Mouse (Mus musculus) liver, embryonic 12.5 days (tissue): ENCODE measurements around the gene Hnrnph1. TPM values are rescaled to one million over a fixed set of nuclear protein-coding genes. Genes with fewer than 3 reads are reported as not detected.

Experiments used
- ATAC-seq: fragments of 200-750 bp; cut with Nextera tagmentation; 2 replicates; pipeline ENCODE4 v1.8.0; 2017; ENCODE audit warnings: moderate number of reproducible peaks, mild to moderate bottlenecking, moderate library complexity
- H3K27ac ChIP-seq: fragments of 300-500 bp; sonication (generic); 2 replicates; pipeline ENCODE4 v1.5.1; 2016; ENCODE audit warnings: mild to moderate bottlenecking
- H3K27me3 ChIP-seq: fragments of 300-500 bp; sonication (generic); replicated peaks from 2 replicates; pipeline ENCODE4 v1.6.1; 2016; ENCODE audit warnings: mild to moderate bottlenecking, moderate library complexity
- H3K36me3 ChIP-seq: fragments of 300-500 bp; sonication (generic); 2 replicates; pipeline ENCODE4 v1.6.1; 2016; ENCODE audit warnings: mild to moderate bottlenecking, moderate library complexity
- H3K4me1 ChIP-seq: fragments of 300-500 bp; sonication (generic); 2 replicates; pipeline ENCODE4 v1.6.1; 2016
- H3K4me2 ChIP-seq: fragments of 300-500 bp; sonication (generic); 2 replicates; pipeline ENCODE4 v1.6.1; 2016; ENCODE audit warnings: mild to moderate bottlenecking, moderate library complexity
- H3K4me3 ChIP-seq: fragments of 300-500 bp; sonication (generic); 2 replicates; pipeline ENCODE4 v1.5.1; 2016; ENCODE audit warnings: mild to moderate bottlenecking, moderate library complexity
- H3K9ac ChIP-seq: fragments of 300-500 bp; sonication (generic); 2 replicates; pipeline ENCODE4 v1.6.1; 2016; ENCODE audit warnings: mild to moderate bottlenecking, moderate library complexity
- H3K9me3 ChIP-seq: fragments of 300-500 bp; sonication (generic); replicated peaks from 2 replicates; pipeline ENCODE4 v1.6.1; 2016; ENCODE audit warnings: mild to moderate bottlenecking, moderate library complexity
- WGBS: fragments of 180-500 bp; shearing (Covaris S2); methylation state at CpG from one replicate; pipeline ENCODE4 v1.1.7; 2016; ENCODE audit not compliant: insufficient replicate concordance; 5-methylcytosine and 5-hydroxymethylcytosine counted together
- microRNA counts: library from miRNA; unstranded; fragments of <30 nt; microRNA quantifications from one replicate; lab custom pipeline; 2017
- microRNA-seq: library from miRNA; unstranded; fragments of <30 nt; microRNA quantifications from one replicate; pipeline ENCODE4, GENCODE M21; 2017
- polyA plus RNA-seq: library from polyadenylated mRNA; unstranded; fragments of >200 nt; fragmentation: Nextera tagmentation; extraction: Ambion mirVana; gene quantifications from 2 replicates; pipeline ENCODE4 v1.2.1, GENCODE M21; 2016

Hnrnph1 gene
- polyA plus RNA-seq, 1 experiment from 2014 or later = 160 TPM

GRCm38 (mm10) chr11:50421934-50422780 is 45.4 kb downstream of the Hnrnph1 start:
- WGBS = 18% methylated on average over 22 of the region's 22 CpGs

GRCm38 (mm10) chr11:50426056-50426455 is 49.3 kb downstream of the Hnrnph1 start:
- H3K36me3 ChIP-seq = no peaks in the 10 kb centered on the region
- no peak overlapping the region for H3K4me3 ChIP-seq
- no peaks in the 10 kb centered on the region for H3K27me3 ChIP-seq
- H3K4me2 ChIP-seq = no peak overlapping the region
- H3K27ac ChIP-seq = no peak overlapping the region
- no peak for ATAC-seq
- no peaks in the 10 kb centered on the region for H3K9me3 ChIP-seq
- WGBS = 78% methylated on average over 4 of the region's 4 CpGs
- no peak overlapping the region for H3K9ac ChIP-seq
- H3K4me1 ChIP-seq = peaks cover 38% of the 10 kb centered on the region

More at GRCm38 (mm10) chr11:50421934-50422780, 45.4 kb downstream of the Hnrnph1 start:
- Histone ChIP-seq H3K9ac (peak overlapping the region; percentile 36), H3K4me2 (peak overlapping the region; percentile 77), H3K27me3 (no peaks in the 10 kb centered on the region), H3K27ac (peak overlapping the region; percentile 61), H3K4me3 (peak overlapping the region; percentile 51), H3K36me3 (peaks cover 19% of the 10 kb centered on the region), H3K9me3 (no peaks in the 10 kb centered on the region), H3K4me1 (peaks cover 21% of the 10 kb centered on the region)
- peak; percentile 93 for ATAC-seq

- Histone ChIP-seq H3K4me1 (peaks cover 35% of the 10 kb centered on the region), H3K27ac (peak within 1 kb of the TSS; percentile 89), H3K4me3 (peak within 1 kb of the TSS; percentile 81), H3K9me3 (no peaks in the 10 kb centered on the region), H3K36me3 (no peaks in the 10 kb centered on the region), H3K27me3 (no peaks in the 10 kb centered on the region), H3K9ac (peak within 1 kb of the TSS; percentile 86), H3K4me2 (peak within 1 kb of the TSS; percentile 81)
- peak; percentile 81 for ATAC-seq
- WGBS = under 1% methylated on average over 90 of the region's 90 CpGs
Measured at GRCm38 (mm10) chr11:50430277-50431133, 53.7 kb downstream of the Hnrnph1 start, which contains the start of gene Rufy1. Rufy1 (minus strand) TSS chr11:50431125.

GRCm38 (mm10) chr11:50431134-50432068 is 54.6 kb downstream of the Hnrnph1 start:
- no peaks in the 10 kb centered on the region for H3K36me3 ChIP-seq
- ATAC-seq = peak; percentile 64
- no peaks in the 10 kb centered on the region for H3K9me3 ChIP-seq
- H3K9ac ChIP-seq = peak overlapping the region; percentile 86
- H3K27ac ChIP-seq = peak overlapping the region; percentile 89
- peak overlapping the region; percentile 81 for H3K4me2 ChIP-seq
- 19% methylated on average over 32 of the region's 32 CpGs for WGBS
- peaks cover 35% of the 10 kb centered on the region for H3K4me1 ChIP-seq
- H3K27me3 ChIP-seq = no peaks in the 10 kb centered on the region
- peak overlapping the region; percentile 81 for H3K4me3 ChIP-seq

- H3K9me3 ChIP-seq = no peaks in the 10 kb centered on the region
- peak overlapping the region; percentile 81; the same call in 1 of the 2 replicates for H3K4me3 ChIP-seq
- H3K4me1 ChIP-seq = peaks cover 31% of the 10 kb centered on the region
- no peaks in the 10 kb centered on the region for H3K36me3 ChIP-seq
- 61% methylated on average over 3 of the region's 3 CpGs for WGBS
- peak overlapping the region; percentile 86; the same call in 1 of the 2 replicates for H3K9ac ChIP-seq
- peak overlapping the region; percentile 81 for H3K4me2 ChIP-seq
- ATAC-seq = no peak
- H3K27me3 ChIP-seq = no peaks in the 10 kb centered on the region
- peak overlapping the region; percentile 89 for H3K27ac ChIP-seq
Measured at GRCm38 (mm10) chr11:50432069-50432440, 55.3 kb downstream of the Hnrnph1 start.

GRCm38 (mm10) chr11:50432896-50433295 is 56.1 kb downstream of the Hnrnph1 start:
- WGBS = 75% methylated on average over 5 of the region's 5 CpGs
- no peak for ATAC-seq

More at GRCm38 (mm10) chr11:50432896-50433295, 56.1 kb downstream of the Hnrnph1 start:
- Histone ChIP-seq H3K9ac (no peak overlapping the region), H3K4me2 (no peak overlapping the region), H3K4me3 (no peak overlapping the region), H3K36me3 (no peaks in the 10 kb centered on the region), H3K9me3 (no peaks in the 10 kb centered on the region), H3K4me1 (peaks cover 27% of the 10 kb centered on the region), H3K27me3 (no peaks in the 10 kb centered on the region), H3K27ac (no peak overlapping the region)

MicroRNA genes within 50 kb of the gene (microRNA counts, 519-probe panel; counts per million panel counts)
- 5,008 counts per million, percentile 85 among the panel's probes with 10 or more counts for microRNA mmu-miR-804 (lab: Ali Mortazavi, UCI)

Small RNA genes within 50 kb of the gene (microRNA-seq; reads per million reads assigned to microRNA genes)
- gene Mir804 = not detected

Other genes with a start within 250 kb of the Hnrnph1 start
- gene Tbc1d9b, start 245.6 kb upstream of the Hnrnph1 start, polyA plus RNA-seq = 20.2 and 20.3 TPM in 2 replicates
- 8.6 and 8.7 TPM in 2 replicates for gene Mrnip, start 202.5 kb upstream of the Hnrnph1 start, polyA plus RNA-seq
- 143 and 152 TPM in 2 replicates for gene Sqstm1, start 166.2 kb upstream of the Hnrnph1 start, polyA plus RNA-seq
- gene Mgat4b, start 166.1 kb upstream of the Hnrnph1 start, polyA plus RNA-seq = 29.1 and 30.7 TPM in 2 replicates
- 0.87 and 1.0 TPM in 2 replicates for gene Ltc4s, start 138.4 kb upstream of the Hnrnph1 start, polyA plus RNA-seq
- gene Maml1, start 84.7 kb upstream of the Hnrnph1 start, polyA plus RNA-seq = 3.2 and 3.3 TPM in 2 replicates
- gene Canx, start 51.3 kb upstream of the Hnrnph1 start, polyA plus RNA-seq = 255 and 264 TPM in 2 replicates
- gene Cby3, start 22.5 kb upstream of the Hnrnph1 start, polyA plus RNA-seq = 0.18 TPM in 1 of 2 replicates, not detected in the other
- 12.0 and 12.8 TPM in 2 replicates for gene Rufy1, start 54.1 kb downstream of the Hnrnph1 start, polyA plus RNA-seq
- gene Adamts2, start 225.1 kb downstream of the Hnrnph1 start, polyA plus RNA-seq = 4.2 and 4.4 TPM in 2 replicates